Mouse (Mus musculus) C2C12 (cell line): ENCODE results near the gene Mpp6. TPM values are rescaled to one million over a fixed set of nuclear protein-coding genes. Genes with fewer than 3 reads are reported as not detected.

Experiments used
- H3K27me3 ChIP-seq: one replicate; pipeline ENCODE4 v1.6.1; 2011; ENCODE audit not compliant: control insufficient read depth, insufficient read depth, insufficient read length
- H3K36me3 ChIP-seq: one replicate; pipeline ENCODE4 v1.6.1; 2011; ENCODE audit not compliant: control insufficient read depth, insufficient read depth
- H3K4me3 ChIP-seq: one replicate; pipeline ENCODE4 v1.5.1; 2011; ENCODE audit warnings: mild to moderate bottlenecking, control low read depth; ENCODE audit not compliant: poor library complexity, insufficient read depth, severe bottlenecking
- H3K79me2 ChIP-seq: one replicate; pipeline ENCODE4 v1.6.1; 2011; ENCODE audit not compliant: control insufficient read depth, insufficient read depth
- H3K79me3 ChIP-seq: one replicate; pipeline ENCODE4 v1.6.1; 2011; ENCODE audit warnings: low read depth, control low read depth
- H3ac ChIP-seq: one replicate; pipeline ENCODE3; 2011; ENCODE audit warnings: low read depth; ENCODE audit not compliant: control insufficient read depth, insufficient read length
- CEBPB ChIP-seq: IDR thresholded peaks from one replicate; pipeline ENCODE4 v1.6.1; 2011; ENCODE audit warnings: low read depth, mild to moderate bottlenecking, control low read depth, moderate library complexity
- CTCF ChIP-seq: IDR thresholded peaks from one replicate; pipeline ENCODE4 v1.5.1; 2011; ENCODE audit not compliant: control insufficient read depth, insufficient read depth, insufficient read length
- FOSL1 ChIP-seq: IDR thresholded peaks from one replicate; pipeline ENCODE4 v1.8.0; 2011; ENCODE audit warnings: mild to moderate bottlenecking, low read length; ENCODE audit not compliant: poor library complexity, insufficient read depth, severe bottlenecking
- MAX ChIP-seq: IDR thresholded peaks from one replicate; pipeline ENCODE4 v1.6.1; 2011; ENCODE audit warnings: mild to moderate bottlenecking, control low read depth
- MYOD1 ChIP-seq: IDR thresholded peaks from one replicate; pipeline ENCODE4 v1.6.1; 2011; ENCODE audit warnings: low read depth; ENCODE audit not compliant: control insufficient read depth, insufficient read length
- MYOG ChIP-seq: IDR thresholded peaks from one replicate; pipeline ENCODE4 v1.6.1; 2011; ENCODE audit not compliant: control insufficient read depth, insufficient read length; ENCODE audit errors: extremely low read depth
- USF1 ChIP-seq: IDR thresholded peaks from one replicate; pipeline ENCODE4 v1.6.1; 2011; ENCODE audit warnings: low read depth, mild to moderate bottlenecking, control low read depth, moderate library complexity
- long read RNA-seq, 2 experiments: library from polyadenylated mRNA; unstranded; transcript quantifications; one replicate each; pipeline ENCODE4 v2.0.0; 2019 to 2020
- polyA plus RNA-seq: library from polyadenylated mRNA; unstranded; fragments of >200 nt; fragmentation: generic; extraction: Trizol; gene quantifications from one replicate; pipeline ENCODE4 v1.2.1, GENCODE M21; 2012; ENCODE audit warnings: missing spikeins

Mpp6 gene
- polyA plus RNA-seq = 22.6 TPM
- long read RNA-seq, experiment 1, partial matches to known transcripts = 5 of 8 reads
- long read RNA-seq, experiment 1, other reads (novel, unspliced or antisense) = 3 of 8 reads
- long read RNA-seq, experiment 2, partial matches to known transcripts = 1 of 7 reads
- long read RNA-seq, experiment 2, other reads (novel, unspliced or antisense) = 5 of 7 reads

DNA sequence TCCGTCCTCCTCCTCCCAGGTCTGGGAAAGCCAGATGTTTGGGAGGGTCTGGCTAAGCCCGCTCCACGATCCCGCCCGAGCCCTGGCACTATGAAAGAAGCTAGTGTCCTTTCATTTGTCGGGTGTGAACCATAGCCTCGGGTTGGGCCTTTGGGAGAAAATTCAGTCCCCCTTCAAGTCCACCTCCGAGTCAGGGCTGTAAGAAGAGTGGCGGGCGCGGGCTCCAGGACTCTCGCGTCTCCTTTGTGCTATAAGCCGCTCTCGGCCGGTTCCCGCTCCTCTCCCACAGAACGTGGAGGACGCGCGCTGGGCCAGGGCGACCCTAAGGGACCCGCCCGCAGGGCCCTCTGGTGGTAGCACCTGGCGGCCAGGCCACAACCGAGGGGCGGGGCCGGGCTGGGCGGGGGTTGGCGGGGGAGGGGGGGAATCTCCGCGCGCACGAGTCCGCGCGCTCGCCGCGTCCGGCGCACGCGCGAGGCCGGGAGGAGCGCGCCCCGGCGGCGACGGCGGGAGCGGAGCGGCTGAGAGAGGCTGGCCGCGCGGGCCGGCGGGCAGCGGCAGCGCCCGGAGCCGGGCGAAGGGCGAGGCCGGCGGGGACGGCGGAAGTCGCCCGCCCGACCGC, at the start of gene Mpp6:
Gene Mpp6 (plus strand): TSS at position 485 of the 622 bp plus-strand sequence.
- H3K27me3 ChIP-seq = peaks cover 10% of the 10 kb centered on the region
- no peaks in the 10 kb centered on the region for H3K36me3 ChIP-seq
- peaks cover 10% of the 10 kb centered on the region for H3K79me3 ChIP-seq
- H3K79me2 ChIP-seq = peaks cover 40% of the 10 kb centered on the region
- H3K4me3 ChIP-seq = peak within 1 kb of the TSS; percentile 65
- TF ChIP-seq MYOG (no peak), CTCF (peak; percentile 47)
- peak within 1 kb of the TSS; percentile 85 for H3ac ChIP-seq

DNA sequence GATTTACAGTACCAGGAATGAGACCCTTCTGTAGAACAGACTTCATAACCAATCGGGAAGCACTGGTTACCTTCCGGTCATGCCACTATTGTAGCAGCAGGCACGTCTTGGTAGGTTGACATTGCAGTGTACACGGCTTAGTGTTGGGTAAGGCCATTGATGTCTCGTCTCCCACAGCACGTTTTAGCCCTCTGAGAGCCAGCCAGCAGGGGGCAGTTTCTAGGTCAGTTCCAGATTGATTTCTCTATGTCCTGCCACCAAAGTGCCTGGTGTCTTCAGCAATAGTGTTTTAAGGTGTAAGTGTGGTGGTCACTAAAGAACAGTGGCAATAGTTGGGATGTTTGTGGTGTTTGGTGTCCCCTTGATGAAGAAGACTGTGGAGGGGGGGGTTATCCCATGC, 43.9 kb upstream of the Mpp6 start:
- Histone ChIP-seq H3ac (no peak overlapping the region), H3K79me2 (no peaks in the 10 kb centered on the region), H3K27me3 (peaks cover 4% of the 10 kb centered on the region), H3K36me3 (no peaks in the 10 kb centered on the region), H3K4me3 (no peak overlapping the region), H3K79me3 (no peaks in the 10 kb centered on the region)
- TF ChIP-seq CTCF (no peak), MAX (no peak), MYOD1 (no peak), MYOG (no peak), USF1 (no peak), CEBPB (no peak), FOSL1 (no peak)

DNA sequence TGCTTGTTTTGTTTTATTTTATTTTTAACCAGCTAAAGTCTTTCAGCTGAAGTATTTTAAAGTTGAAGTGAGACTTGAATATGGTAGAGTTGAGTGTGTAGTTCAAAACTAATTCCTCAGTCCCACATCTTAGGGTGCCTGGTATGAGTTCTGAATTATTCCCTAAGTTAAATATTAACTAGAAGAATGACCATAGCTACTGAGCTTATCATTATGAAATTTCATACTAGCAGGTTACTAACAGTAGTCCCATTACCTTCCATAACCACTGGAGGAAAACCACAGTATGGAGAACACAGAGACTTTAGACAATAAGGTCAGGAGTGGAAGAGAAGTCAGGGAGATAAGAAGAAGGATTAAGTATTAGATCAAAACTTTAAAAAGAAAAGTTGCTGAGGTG, 41.6 kb upstream of the Mpp6 start:
- Histone ChIP-seq H3ac (no peak overlapping the region), H3K79me3 (no peaks in the 10 kb centered on the region), H3K36me3 (no peaks in the 10 kb centered on the region), H3K27me3 (peaks cover 4% of the 10 kb centered on the region), H3K4me3 (no peak overlapping the region), H3K79me2 (no peaks in the 10 kb centered on the region)
- no peak for TF ChIP-seq USF1

DNA sequence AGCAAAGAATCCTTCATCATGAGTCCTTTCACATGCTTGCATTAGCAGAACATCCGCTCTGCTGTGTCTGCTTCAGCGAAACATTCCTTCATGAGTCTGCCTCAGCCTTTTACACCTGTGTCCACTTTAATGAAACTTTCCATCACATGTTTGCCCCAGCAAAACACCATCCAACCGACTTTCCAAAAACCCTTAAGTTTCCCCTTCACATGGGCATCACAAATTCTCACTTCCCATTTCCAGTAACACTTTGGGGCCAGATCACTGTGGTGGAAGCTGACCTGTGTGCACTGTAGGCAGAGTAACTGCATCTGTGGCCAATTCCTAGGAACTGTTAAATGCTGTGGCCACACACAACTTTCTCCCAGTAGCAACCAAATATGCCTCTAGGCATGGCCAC, 34.8 kb upstream of the Mpp6 start:
- no peak for TF ChIP-seq FOSL1
- no peak for TF ChIP-seq USF1
- no peak for TF ChIP-seq CEBPB
- TF ChIP-seq MYOG = no peak
- no peak for TF ChIP-seq MYOD1
- TF ChIP-seq MAX = no peak
- Histone ChIP-seq H3K4me3 (no peak overlapping the region), H3K36me3 (no peaks in the 10 kb centered on the region), H3ac (no peak overlapping the region), H3K79me3 (no peaks in the 10 kb centered on the region), H3K27me3 (peaks cover 6% of the 10 kb centered on the region), H3K79me2 (no peaks in the 10 kb centered on the region)

DNA sequence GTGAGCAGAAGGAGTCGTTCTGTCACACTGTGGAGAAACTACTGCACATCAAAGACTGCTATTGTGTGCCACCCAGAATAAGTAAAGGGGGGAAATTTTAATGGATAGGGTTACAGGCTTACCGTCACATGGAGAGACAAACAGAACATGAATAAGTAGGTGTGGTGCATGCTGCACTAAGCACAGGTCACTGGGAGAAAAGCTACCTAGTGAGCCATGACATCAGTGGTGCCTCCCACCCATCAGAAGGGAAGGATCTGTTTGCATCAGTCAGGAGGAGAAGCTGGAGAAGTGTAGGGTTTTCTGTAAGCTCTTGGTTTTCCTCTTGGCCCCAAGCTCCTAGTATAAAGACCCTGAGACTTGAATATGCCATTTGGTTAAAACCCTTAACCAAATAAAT, 33.6 kb upstream of the Mpp6 start:
- H3K36me3 ChIP-seq = no peaks in the 10 kb centered on the region
- no peak overlapping the region for H3ac ChIP-seq

DNA sequence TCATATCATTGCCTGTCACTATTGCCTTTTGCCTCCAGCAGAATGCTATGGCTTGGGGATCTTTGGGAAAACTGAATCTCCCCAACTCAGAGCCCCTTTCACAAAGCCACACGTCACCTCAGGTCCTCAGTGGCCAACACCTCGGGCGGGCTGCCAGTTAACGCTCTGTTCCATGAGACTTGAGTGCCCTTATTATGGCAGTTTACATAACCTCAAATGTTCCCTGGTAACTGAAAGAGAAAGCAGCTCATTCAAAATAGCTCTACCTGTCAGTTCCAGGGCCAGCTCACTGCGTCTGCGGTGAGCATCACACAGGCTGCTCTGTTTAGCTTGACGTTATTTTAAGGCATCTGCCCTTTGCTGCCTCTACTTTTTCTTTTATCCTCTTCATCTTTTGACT, 29.6 kb upstream of the Mpp6 start:
- Histone ChIP-seq H3K79me3 (no peaks in the 10 kb centered on the region), H3ac (no peak overlapping the region), H3K79me2 (no peaks in the 10 kb centered on the region), H3K27me3 (peaks cover 17% of the 10 kb centered on the region), H3K4me3 (no peak overlapping the region), H3K36me3 (no peaks in the 10 kb centered on the region)
- TF ChIP-seq USF1 (no peak), MYOG (no peak)

More for the DNA sequence above, 33.6 kb upstream of the Mpp6 start:
- H3K79me2 ChIP-seq = no peaks in the 10 kb centered on the region
- H3K27me3 ChIP-seq = peaks cover 3% of the 10 kb centered on the region
- no peak overlapping the region for H3K4me3 ChIP-seq
- H3K79me3 ChIP-seq = no peaks in the 10 kb centered on the region
- TF ChIP-seq CEBPB (no peak), CTCF (no peak), MAX (no peak), MYOG (no peak), USF1 (no peak), FOSL1 (no peak), MYOD1 (no peak)
